Mouse (Mus musculus): Measurements from ENCODE around the gene Pp2d1. TPM values are rescaled to one million over a fixed set of nuclear protein-coding genes. Genes with fewer than 3 reads are reported as not detected.

Gene Pp2d1
- polyA plus RNA-seq, 1 experiment from 2014 or later = 0.48 TPM

- H3K9ac ChIP-seq = peak overlapping the region; percentile 95
Measured at GRCm38 (mm10) chr17:53567346-53568101, 28.3 kb upstream of the Pp2d1 start.

GRCm38 (mm10) chr17:53566919-53567345 lies 27.7 kb upstream of the Pp2d1 start:
- Histone ChIP-seq H3K27me3 (ENCODE audit: control insufficient read depth, insufficient read depth, low read length) (no peaks in the 10 kb centered on the region), H3K4me2 (replicated peaks) (peak overlapping the region; percentile 84), H3K36me3 (replicated peaks; ENCODE audit: control insufficient read depth, insufficient read depth) (no peaks in the 10 kb centered on the region), H3K9me3 (ENCODE audit: control insufficient read depth, low read length) (no peaks in the 10 kb centered on the region), H3K4me1 (replicated peaks; ENCODE audit: control insufficient read depth, insufficient read depth, low read length) (peaks cover 29% of the 10 kb centered on the region), H3K9ac (peak overlapping the region; percentile 95), H3K4me3 (replicated peaks; ENCODE audit: low read length) (peak overlapping the region; percentile 94), H3K27ac (peak overlapping the region; percentile 96)
- peak; percentile 61 for DNase-seq (ENCODE audit: low spot score)
- peak; percentile 60 for ATAC-seq (ENCODE audit: low FRiP score)
- WGBS = under 1% methylated on average over 28 of the region's 51 CpGs

More at GRCm38 (mm10) chr17:53567346-53568101, 28.3 kb upstream of the Pp2d1 start:
- WGBS = under 1% methylated on average over 58 of the region's 67 CpGs
- H3K9me3 ChIP-seq (ENCODE audit: control insufficient read depth, low read length) = no peaks in the 10 kb centered on the region
- peak overlapping the region; percentile 96 for H3K27ac ChIP-seq
- no peaks in the 10 kb centered on the region for H3K27me3 ChIP-seq (ENCODE audit: control insufficient read depth, insufficient read depth, low read length)
- ATAC-seq (ENCODE audit: low FRiP score) (peak; percentile 76), DNase-seq (ENCODE audit: low spot score) (peak; percentile 57)
- H3K4me2 ChIP-seq (replicated peaks) = peak overlapping the region; percentile 84
- peak overlapping the region; percentile 94 for H3K4me3 ChIP-seq (replicated peaks; ENCODE audit: low read length)
- H3K36me3 ChIP-seq (replicated peaks; ENCODE audit: control insufficient read depth, insufficient read depth) = no peaks in the 10 kb centered on the region
- H3K4me1 ChIP-seq (replicated peaks; ENCODE audit: control insufficient read depth, insufficient read depth, low read length) = peaks cover 29% of the 10 kb centered on the region

DNA sequence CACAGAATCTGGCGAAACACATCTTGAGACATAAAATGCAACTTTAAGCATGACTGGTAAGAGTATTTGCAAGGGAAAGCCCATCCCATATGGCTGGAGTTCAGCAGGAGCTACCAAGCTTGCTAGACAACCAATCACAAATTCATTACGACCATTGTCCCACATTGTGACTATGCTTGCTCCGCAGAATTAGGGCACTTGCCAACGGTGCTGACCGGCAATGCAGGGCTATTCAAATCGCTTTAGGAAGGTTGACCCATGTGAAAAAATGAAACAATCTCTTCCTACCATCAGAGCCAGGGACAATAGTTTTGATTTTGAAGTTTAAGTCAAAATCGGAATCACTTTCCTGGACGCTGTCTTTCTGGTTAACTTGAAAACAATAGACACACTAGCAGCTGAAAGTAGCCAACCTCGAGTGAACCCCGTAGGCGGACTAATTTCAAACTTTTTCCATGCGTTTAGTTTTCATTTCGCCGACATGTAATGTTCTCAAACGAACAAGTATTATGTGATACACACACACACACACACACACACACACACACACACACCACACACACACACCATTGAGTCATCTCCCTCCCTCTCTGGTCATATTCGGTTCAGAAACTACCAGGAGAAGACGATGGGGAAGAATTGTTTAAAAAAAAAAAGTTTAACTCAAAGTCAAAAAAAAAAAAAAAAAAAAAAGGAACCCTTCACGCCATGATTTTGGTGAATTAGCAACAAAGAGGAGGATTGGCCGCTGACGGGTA lies 27.1 kb upstream of the Pp2d1 start, which contains the start of gene Kat2b:
Gene Kat2b (plus strand): TSS at position 701 of the 758 bp plus-strand sequence.
- Histone ChIP-seq H3K4me1 (replicated peaks; ENCODE audit: control insufficient read depth, insufficient read depth, low read length) (peaks cover 29% of the 10 kb centered on the region), H3K27ac (peak within 1 kb of the TSS; percentile 96), H3K4me2 (replicated peaks) (peak within 1 kb of the TSS; percentile 84), H3K9ac (peak within 1 kb of the TSS; percentile 95), H3K27me3 (ENCODE audit: control insufficient read depth, insufficient read depth, low read length) (no peaks in the 10 kb centered on the region), H3K36me3 (replicated peaks; ENCODE audit: control insufficient read depth, insufficient read depth) (no peaks in the 10 kb centered on the region), H3K9me3 (ENCODE audit: control insufficient read depth, low read length) (no peaks in the 10 kb centered on the region), H3K4me3 (replicated peaks; ENCODE audit: low read length) (peak within 1 kb of the TSS; percentile 94)
- DNase-seq (ENCODE audit: low spot score) = peak; percentile 55
- no peak for ATAC-seq (ENCODE audit: low FRiP score)
- WGBS = 1% methylated on average over 20 of the region's 20 CpGs

DNA sequence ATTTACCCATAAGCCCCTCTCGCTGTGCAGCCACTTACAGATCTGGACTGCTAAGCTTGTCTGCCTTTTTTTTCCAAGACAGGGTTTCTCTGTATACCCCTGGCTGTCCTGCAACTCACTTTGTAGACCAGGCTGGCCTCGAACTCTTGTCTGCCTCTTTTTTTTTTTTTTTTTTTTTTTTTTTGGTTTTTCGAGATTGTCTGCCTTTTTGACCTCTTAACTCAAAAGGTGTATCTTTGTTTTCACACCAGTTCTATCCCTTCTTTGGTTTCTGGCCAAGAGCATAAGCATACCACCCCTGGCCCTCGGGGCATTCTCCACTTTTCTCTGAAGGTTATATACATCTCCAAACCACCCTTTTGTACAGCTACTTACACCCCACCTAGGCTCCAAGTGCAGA lies 25.6 kb upstream of the Pp2d1 start:
- H3K4me1 ChIP-seq (replicated peaks; ENCODE audit: control insufficient read depth, insufficient read depth, low read length) = peaks cover 22% of the 10 kb centered on the region
- ATAC-seq (ENCODE audit: low FRiP score) = no peak
- DNase-seq (ENCODE audit: low spot score) = no peak
- WGBS = 96% methylated on average over 4 of the region's 4 CpGs
- no peak overlapping the region for H3K4me2 ChIP-seq (replicated peaks)
- no peak overlapping the region for H3K9ac ChIP-seq
- H3K9me3 ChIP-seq (ENCODE audit: control insufficient read depth, low read length) = no peaks in the 10 kb centered on the region
- H3K4me3 ChIP-seq (replicated peaks; ENCODE audit: low read length) = no peak overlapping the region
- H3K27ac ChIP-seq = no peak overlapping the region
- no peaks in the 10 kb centered on the region for H3K36me3 ChIP-seq (replicated peaks; ENCODE audit: control insufficient read depth, insufficient read depth)
- H3K27me3 ChIP-seq (ENCODE audit: control insufficient read depth, insufficient read depth, low read length) = no peaks in the 10 kb centered on the region

DNA sequence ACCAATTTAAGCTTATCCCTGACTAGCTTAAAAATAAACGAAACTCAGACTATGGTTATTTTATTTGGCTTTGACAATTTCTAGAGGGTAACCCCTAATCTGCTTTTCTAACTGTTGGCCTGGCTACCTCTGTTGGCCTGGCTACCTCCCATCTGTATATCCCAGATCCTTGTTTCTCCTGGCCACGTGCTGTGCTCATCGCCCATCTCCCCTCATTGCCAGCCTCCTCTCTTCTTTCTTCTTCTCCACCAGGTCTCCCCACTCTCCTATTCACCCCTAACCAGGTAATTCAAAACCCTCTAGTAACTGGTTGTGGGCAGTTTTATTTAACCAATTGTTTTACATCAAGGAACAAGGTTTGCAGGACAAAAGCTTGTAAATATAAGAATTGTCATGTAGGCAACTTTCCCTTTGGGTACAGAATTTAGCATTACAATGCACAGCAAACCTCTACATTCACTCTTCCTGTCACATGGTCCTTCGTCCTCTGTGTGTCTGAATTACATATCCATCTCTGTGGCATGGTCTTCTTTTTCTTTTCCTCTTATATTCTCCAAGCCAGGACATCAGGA lies 22.3 kb upstream of the Pp2d1 start:
- Histone ChIP-seq H3K27me3 (ENCODE audit: control insufficient read depth, insufficient read depth, low read length) (no peaks in the 10 kb centered on the region), H3K4me2 (replicated peaks) (no peak overlapping the region), H3K27ac (no peak overlapping the region), H3K4me3 (replicated peaks; ENCODE audit: low read length) (no peak overlapping the region), H3K9ac (no peak overlapping the region), H3K9me3 (ENCODE audit: control insufficient read depth, low read length) (no peaks in the 10 kb centered on the region), H3K36me3 (replicated peaks; ENCODE audit: control insufficient read depth, insufficient read depth) (no peaks in the 10 kb centered on the region), H3K4me1 (replicated peaks; ENCODE audit: control insufficient read depth, insufficient read depth, low read length) (0 out of 2 replicates have a peak, but pooled peaks cover 7% of the 10 kb centered on the region)
- 75% methylated on average over 4 of the region's 4 CpGs for WGBS
- DNase-seq (ENCODE audit: low spot score) (no peak), ATAC-seq (ENCODE audit: low FRiP score) (no peak)

DNA sequence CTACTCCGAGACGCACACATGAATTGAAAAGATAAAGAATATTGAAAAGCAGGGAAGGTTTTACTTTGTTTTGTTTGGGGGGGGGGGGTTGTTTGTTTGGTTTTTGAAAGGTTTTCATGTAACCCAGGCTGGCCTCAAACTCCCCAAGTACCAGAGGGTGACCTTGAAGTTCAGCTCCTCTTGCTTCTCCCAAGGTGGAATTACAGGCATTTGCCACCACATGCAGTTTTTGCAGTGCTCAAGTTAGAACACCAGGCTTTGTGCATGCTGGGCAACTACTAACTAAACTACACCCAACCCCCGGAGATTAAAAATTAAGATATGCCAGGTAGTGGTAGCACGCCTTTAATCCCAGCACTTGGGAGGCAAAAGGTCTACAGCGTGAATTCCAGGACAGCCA lies 20.4 kb upstream of the Pp2d1 start:
- Histone ChIP-seq H3K4me2 (replicated peaks) (no peak overlapping the region), H3K27me3 (ENCODE audit: control insufficient read depth, insufficient read depth, low read length) (no peaks in the 10 kb centered on the region), H3K9me3 (ENCODE audit: control insufficient read depth, low read length) (no peaks in the 10 kb centered on the region), H3K36me3 (replicated peaks; ENCODE audit: control insufficient read depth, insufficient read depth) (no peaks in the 10 kb centered on the region), H3K4me3 (replicated peaks; ENCODE audit: low read length) (no peak overlapping the region), H3K4me1 (replicated peaks; ENCODE audit: control insufficient read depth, insufficient read depth, low read length) (no peaks in the 10 kb centered on the region), H3K27ac (no peak overlapping the region), H3K9ac (no peak overlapping the region)
- WGBS = 91% methylated on average over 5 of the region's 5 CpGs
- DNase-seq (ENCODE audit: low spot score) (no peak), ATAC-seq (ENCODE audit: low FRiP score) (no peak)

- no peaks in the 10 kb centered on the region for H3K36me3 ChIP-seq (replicated peaks; ENCODE audit: control insufficient read depth, insufficient read depth)
- H3K4me3 ChIP-seq (replicated peaks; ENCODE audit: low read length) = no peak overlapping the region
- no peak overlapping the region for H3K9ac ChIP-seq
- H3K4me1 ChIP-seq (replicated peaks; ENCODE audit: control insufficient read depth, insufficient read depth, low read length) = no peaks in the 10 kb centered on the region
- ATAC-seq (ENCODE audit: low FRiP score) = no peak
- H3K27ac ChIP-seq = no peak overlapping the region
- no peaks in the 10 kb centered on the region for H3K9me3 ChIP-seq (ENCODE audit: control insufficient read depth, low read length)
- WGBS = 52% methylated on average over 3 of the region's 3 CpGs
- DNase-seq (ENCODE audit: low spot score) = no peak
- H3K27me3 ChIP-seq (ENCODE audit: control insufficient read depth, insufficient read depth, low read length) = no peaks in the 10 kb centered on the region
- no peak overlapping the region for H3K4me2 ChIP-seq (replicated peaks)
Measured at GRCm38 (mm10) chr17:53557443-53557842, 18.2 kb upstream of the Pp2d1 start.

- 86% methylated on average over 3 of the region's 3 CpGs for WGBS
- Histone ChIP-seq H3K9me3 (ENCODE audit: control insufficient read depth, low read length) (no peaks in the 10 kb centered on the region), H3K4me3 (replicated peaks; ENCODE audit: low read length) (no peak overlapping the region), H3K36me3 (replicated peaks; ENCODE audit: control insufficient read depth, insufficient read depth) (no peaks in the 10 kb centered on the region), H3K4me1 (replicated peaks; ENCODE audit: control insufficient read depth, insufficient read depth, low read length) (no peaks in the 10 kb centered on the region), H3K9ac (no peak overlapping the region), H3K27ac (no peak overlapping the region), H3K27me3 (ENCODE audit: control insufficient read depth, insufficient read depth, low read length) (no peaks in the 10 kb centered on the region), H3K4me2 (replicated peaks) (no peak overlapping the region)
- DNase-seq (ENCODE audit: low spot score) (no peak), ATAC-seq (ENCODE audit: low FRiP score) (no peak)
Measured at GRCm38 (mm10) chr17:53554813-53555212, 15.6 kb upstream of the Pp2d1 start.

DNA sequence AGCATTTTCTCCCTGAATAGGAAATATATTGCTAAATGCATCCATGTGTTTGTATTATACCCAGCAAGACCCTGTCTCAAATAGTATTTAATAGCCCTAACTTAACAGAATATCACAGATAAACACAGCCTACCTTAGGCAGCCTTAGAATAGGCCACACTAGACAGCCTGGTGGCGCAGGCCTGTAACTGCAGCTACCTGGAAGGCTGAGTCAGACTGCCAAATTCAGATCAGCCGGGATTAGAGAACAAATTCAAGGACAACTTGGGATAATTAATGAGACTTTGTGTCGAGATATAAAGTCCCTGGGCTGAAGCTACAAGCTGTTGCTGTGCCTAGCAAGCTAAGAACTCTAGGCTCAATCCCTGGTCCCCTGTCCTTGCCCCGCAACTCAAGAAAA lies 14.8 kb upstream of the Pp2d1 start:
- no peak for DNase-seq (ENCODE audit: low spot score)
- Histone ChIP-seq H3K27me3 (ENCODE audit: control insufficient read depth, insufficient read depth, low read length) (no peaks in the 10 kb centered on the region), H3K4me2 (replicated peaks) (no peak overlapping the region), H3K9ac (no peak overlapping the region), H3K4me3 (replicated peaks; ENCODE audit: low read length) (no peak overlapping the region), H3K27ac (no peak overlapping the region), H3K36me3 (replicated peaks; ENCODE audit: control insufficient read depth, insufficient read depth) (no peaks in the 10 kb centered on the region), H3K9me3 (ENCODE audit: control insufficient read depth, low read length) (no peaks in the 10 kb centered on the region), H3K4me1 (replicated peaks; ENCODE audit: control insufficient read depth, insufficient read depth, low read length) (no peaks in the 10 kb centered on the region)
- no peak for ATAC-seq (ENCODE audit: low FRiP score)
- 72% methylated on average over 4 of the region's 4 CpGs for WGBS
